Mouse (Mus musculus) granulocyte monocyte progenitor cell, adult 5-6 weeks (primary cell): ENCODE measurements at regions not wholly inside any gene's neighbourhood (a gene's known extent, or its start where the extent isn't known, plus 50 kb on each side); places are given as distances from the start of the nearest gene placed in this dataset.

Source experiments
- ATAC-seq: replicated peaks from 2 replicates; pipeline ENCODE4 v1.8.0; 2016; ENCODE audit warnings: mild to moderate bottlenecking, moderate TSS enrichment, inconsistent platforms; ENCODE audit not compliant: poor library complexity, severe bottlenecking

DNA sequence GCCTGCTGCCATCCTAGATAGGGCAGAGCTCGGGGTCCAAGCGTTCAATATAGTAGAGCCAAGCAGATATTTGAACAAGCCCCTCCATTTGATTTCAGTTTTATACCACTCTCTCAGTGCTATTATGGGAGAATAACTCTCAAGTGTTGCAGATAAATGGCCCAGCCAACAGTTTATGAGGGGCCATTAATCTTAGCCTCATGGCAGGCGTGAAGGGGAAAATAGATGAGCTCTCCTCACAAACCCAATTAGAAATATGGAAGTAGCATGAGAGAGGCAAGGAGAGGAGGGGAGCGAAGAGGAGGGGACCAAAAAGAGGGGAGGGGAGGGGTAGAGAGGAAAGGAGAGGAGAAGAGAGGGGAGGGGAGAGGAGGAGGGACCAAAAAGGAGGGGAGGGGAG lies 213.3 kb downstream of the Tmsb4x start:
- no peak for ATAC-seq

DNA sequence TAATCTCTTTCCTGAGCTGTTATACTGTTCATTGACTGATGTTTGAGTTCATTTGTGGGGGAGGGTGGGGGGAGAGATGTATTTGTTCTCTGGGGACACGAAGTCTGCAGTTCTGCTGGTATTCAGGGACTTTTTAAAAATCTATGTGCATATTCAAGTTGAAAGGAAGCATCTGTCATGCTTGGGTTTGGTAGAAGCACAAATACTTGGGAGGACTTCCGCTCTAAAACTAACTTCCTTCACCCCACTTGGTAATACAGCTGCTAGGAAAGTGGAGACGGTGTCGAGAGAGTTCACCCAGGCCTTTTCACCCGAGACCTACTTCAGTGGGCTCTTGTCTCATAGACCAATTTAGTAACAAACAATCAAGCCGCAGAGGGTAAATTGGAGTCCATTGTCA lies 228.1 kb downstream of the Tmsb4x start:
- ATAC-seq = no peak

DNA sequence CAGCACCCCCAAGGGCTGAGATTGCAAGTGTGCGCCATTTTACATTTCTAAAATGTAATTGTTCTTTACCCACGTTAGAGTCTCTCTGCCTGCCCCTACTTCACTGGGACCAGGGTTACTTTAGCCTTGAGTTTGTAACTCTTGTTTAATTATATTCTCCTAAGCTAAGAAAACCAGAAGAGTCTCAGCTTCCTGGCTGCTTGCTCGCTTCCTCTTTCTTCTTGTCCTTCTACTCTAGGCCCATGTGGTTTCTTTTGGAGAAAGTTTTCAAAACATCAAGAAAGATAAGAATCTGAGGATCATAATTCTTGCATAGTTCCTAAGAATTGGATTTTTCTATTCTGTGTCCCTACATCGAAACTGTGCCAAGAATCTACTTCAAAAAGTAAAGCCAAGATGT lies 228.6 kb downstream of the Tmsb4x start:
- peak; percentile 73 for ATAC-seq

DNA sequence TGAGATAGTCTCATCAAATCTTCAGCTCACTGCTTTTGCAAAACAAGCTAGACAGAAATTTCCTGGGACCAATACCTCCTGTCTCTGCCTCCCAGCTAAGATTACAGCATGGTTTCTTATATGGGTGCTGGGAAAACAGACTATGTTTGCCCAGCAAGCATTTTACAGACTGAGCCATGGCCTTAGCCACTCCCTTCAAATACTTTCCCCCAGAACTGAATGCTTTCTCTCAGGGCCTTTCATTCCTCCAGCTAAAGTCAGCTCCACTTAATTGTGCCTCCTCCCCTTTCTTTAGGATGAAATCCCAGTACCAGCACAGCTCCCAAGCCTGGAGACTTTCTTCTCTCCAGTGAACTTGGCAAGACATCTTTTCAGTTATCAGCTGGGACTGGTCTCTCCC lies 232.1 kb downstream of the Tmsb4x start:
- no peak for ATAC-seq

DNA sequence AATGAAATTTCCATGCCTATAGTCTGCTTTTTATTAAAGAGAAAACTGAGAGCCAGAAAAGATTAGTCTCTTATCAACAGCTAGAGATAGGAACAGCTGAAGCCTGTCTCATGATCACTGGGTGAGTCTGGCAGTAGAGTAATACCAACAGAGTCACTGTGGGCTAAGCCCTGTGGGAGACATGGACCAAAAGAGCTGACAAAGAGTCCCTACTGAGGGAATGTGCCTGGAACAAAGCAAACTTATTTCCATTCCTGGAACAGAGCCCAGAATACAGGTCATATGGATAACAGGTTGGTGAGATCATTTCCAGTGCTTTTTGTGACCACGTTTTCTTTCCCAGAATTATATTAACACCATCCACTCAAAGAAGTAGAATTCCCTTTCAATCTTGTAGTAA lies 237.4 kb downstream of the Tmsb4x start:
- ATAC-seq = no peak

DNA sequence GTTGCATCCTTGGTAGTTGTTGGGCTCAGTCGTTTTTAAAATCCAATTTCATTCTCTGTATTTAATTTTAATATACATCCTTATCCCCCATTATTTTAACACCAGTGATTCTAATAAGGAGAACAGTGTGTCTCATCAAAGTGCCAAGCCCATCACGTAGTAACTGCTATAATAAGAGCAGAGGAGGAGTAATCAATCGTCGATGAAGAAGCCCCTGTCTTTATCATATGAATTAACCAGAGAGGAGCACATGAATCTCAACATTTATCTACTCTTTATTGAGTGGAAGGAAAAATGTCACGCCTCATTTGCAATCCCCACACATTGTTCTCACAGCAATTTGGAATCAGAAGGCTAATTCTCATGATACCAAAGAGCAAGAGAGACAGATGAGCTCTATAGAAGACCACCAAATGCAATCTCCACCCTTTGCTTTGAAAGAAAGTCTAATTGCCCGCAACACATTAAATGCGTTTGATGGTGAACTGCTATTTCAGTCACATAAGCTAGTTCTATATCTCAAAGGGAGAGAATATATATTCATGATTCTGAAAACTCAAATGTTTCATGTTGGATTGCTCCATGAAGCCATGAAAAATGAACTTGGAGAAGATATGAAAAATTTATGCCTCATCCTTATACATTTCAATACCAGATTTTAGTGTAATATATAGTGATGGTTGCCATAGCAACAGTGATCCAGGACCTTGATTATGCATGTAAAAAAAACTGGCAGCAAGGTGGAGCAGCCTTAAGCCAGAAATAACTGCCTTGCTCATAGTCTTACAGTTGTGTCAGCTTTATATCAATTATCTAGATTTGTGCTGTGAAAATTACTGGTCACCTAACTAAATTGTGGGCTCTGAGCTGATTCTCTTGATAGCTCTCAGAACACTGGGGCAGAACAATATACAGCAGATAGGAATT lies 244.2 kb downstream of the Tmsb4x start:
- ATAC-seq = no peak

DNA sequence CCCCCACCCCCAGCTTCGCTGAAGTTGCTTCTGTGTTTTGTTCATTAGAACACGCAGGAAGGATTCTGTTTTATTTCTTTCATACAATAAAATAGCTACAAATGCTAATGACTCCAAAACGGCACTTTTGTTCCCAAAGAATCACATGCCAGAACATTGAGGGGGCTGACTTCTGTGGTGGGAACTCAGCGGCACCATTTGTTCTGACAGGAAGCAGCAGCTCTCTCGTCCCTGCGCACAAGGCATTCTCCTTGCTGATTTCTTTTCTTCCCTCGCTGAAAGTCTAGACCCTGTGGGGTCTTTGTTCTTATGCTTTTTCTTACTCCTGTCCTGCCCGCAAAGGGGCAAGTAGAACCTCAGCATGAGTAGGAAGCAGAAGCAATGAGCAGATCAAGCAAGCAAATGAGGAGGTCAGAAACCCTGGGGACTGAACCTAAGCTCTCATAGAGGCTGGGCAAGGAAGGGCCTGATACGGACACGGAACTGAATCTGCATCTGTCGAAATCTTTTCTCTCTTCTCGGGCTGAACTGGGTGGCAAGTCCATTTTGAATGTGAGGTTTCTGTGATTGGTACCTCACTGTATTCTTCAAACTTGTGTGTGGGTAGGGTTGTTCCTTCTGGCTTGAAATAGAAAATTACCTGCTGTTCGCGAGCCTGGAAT lies 256.5 kb downstream of the Tmsb4x start:
- ATAC-seq = peak; percentile 96

GRCm38 (mm10) chrX:166951011-166951410 lies 258.1 kb downstream of the Tmsb4x start:
- no peak for ATAC-seq

GRCm38 (mm10) chrX:166945915-166946314 lies 263.2 kb downstream of the Tmsb4x start:
- peak; percentile 74 for ATAC-seq

DNA sequence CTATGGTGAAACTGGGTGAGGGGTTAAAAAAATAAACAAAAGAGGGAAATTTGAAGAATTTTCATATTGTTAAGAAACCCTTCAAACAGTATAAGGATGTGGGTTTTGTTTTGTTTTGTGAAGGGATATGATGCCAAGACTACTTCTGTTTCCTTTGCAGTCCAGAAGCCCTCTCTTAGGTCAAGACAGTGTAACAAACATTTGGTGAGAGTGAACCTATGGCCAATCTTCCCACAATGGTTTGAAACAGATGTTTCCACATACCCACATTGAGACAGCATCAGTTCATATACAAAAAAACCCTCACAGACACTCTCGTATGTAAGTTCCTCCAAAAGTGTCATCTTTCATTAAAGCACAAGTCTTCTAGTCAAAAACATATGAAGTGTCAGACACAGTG lies 263.6 kb downstream of the Tmsb4x start:
- peak; percentile 94 for ATAC-seq

GRCm38 (mm10) chrX:166933766-166934165 lies 275.3 kb downstream of the Tmsb4x start:
- ATAC-seq = no peak

DNA sequence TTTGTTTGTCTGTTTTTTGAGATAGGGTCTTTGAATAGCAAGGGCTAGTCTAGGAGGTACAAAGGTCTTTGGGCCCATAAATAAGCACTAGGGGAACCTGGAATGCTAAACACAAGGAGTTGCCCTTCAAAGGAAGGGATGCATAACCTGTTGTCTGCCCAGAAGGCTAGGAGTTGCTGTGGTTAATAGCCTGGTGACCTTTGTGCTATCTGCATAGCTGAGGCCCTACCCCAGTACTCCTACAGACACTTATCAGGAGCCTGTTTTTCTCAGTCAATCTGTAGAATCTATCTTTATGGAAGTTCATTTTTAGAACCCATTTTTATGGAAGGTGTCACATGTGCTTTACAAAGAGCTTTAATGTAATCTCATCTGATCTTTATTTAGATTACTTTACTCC lies 276.6 kb downstream of the Tmsb4x start:
- no peak for ATAC-seq

DNA sequence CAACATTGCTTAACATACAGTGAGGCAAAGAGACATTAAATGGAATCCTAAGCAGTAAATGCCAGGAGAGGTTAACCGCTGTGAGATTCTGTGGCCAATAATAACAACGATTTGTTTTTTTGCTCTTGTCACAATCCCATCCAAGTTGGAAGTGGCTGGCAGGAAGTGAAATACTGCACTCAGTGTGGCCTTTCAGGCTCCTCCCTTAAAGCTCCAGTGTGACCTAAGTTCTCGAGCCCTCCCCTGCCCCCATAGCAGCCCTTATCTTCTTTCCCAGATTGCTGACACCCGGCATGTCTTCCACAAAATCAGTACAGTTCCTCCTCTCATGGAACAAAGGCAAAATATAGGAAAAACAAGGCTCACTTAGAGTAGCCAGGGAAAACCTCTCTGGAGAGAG lies 278.1 kb downstream of the Tmsb4x start:
- ATAC-seq = no peak

GRCm38 (mm10) chrX:166929716-166930420 lies 279.2 kb downstream of the Tmsb4x start:
- no peak for ATAC-seq

DNA sequence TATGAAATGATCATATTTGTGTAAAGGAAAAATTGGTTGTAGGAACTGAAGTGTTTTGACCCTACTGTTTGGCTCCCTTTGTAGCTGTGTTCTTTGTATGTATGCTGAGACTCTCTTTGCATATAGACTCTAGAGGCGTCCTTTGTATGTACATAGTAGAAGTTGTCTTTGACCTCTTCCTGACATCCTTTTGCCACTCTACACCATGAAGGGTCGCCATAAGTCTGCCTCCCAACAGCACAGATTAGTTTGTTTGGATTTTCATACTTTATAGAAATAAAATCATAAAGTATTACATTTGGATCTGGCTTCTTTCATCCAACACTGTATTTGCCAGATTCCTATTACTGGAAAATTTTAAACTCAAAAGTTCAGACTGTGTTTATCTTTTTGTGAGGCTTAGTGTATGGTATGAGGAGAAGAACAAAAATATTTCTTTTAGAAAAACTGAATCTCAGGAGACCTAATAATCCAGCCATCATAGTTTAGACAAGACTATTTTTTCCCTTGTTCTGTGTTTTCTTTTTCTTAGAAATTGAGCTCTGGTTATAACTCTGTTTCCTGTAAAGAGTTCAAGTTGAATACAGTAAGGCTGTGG lies 293.7 kb downstream of the Tmsb4x start:
- no peak for ATAC-seq

GRCm38 (mm10) chrX:166906602-166907001 lies 302.5 kb downstream of the Tmsb4x start:
- no peak for ATAC-seq

DNA sequence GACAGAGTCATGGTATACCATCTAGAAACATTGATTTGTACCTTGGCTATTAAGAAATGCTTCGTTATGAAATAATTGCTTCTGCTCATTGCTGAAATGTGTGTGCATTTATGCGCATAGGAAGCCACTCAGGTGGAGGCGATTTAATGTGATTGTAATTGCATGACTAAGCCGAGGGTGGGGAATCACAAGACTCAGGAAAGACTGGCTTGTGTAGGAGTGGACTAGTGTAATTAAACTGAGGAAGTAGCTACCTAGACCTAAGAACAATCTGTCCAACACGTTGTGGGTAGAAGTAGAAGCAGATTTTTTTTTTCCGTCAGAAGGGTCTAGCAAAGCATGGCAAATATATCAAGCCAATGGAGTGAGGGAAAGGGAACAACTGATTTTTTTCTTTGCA lies 308.4 kb downstream of the Tmsb4x start:
- no peak for ATAC-seq

- ATAC-seq = no peak
These were observed 309.7 kb upstream of the Egfl6 start for GRCm38 (mm10) chrX:166895199-166895598.

GRCm38 (mm10) chrX:166886417-166886816 lies 300.9 kb upstream of the Egfl6 start:
- no peak for ATAC-seq

DNA sequence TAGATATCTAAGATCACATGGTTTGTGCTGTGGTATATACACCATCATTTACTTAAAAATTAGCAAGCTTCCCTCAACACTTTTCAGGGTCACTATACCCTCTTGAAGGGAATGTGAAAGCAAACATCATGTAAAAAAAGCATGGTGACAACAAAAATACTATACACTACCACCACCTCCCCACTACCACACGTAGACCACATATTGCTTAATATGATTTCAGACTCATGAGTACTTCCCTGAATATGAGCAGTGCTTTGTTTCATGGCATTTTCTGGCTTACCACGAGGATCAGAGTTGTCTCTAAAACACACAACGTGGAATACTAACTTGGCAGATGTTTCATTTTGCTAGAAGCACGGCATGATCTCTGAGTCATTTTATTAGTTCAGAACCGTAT lies 284.0 kb upstream of the Egfl6 start:
- peak; percentile 66 for ATAC-seq

GRCm38 (mm10) chrX:166867692-166868091 lies 282.2 kb upstream of the Egfl6 start:
- no peak for ATAC-seq
